In the genomic region with DNA sequence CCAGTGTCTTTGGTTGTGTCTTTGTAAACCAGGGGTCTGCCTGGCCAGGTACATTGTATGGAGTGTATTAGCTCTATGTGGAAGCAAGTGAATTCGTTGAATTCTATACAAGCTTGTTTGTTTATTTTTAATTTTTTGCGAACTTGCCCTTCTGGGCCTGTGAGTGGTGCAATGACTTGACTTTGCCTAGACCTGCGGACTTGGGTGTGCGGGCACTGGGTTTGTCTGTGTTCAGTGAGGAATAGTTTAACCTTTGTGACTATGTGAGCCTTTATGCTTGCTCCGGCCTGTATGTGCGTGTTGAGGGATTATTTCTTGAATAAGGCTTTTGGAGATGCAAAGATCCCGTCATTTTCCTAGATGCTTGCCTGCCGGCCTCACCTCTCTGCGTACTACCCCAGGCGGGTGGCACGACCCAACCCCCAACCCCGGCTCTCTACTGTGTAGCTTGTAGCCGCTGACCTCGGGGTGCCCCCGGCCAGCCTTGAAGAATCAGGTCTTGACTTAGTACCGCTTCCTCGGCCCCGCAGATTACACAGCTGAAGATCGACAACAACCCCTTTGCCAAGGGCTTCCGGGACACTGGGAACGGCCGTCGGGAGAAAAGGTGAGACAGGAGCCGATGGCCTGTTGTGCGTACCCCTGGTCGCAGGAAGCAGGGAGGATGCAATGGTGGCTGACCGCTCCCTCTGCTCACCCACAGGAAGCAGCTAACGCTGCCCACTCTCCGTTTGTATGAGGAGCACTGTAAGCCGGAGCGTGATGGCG, we compare ENCODE assay signal across 9 mouse cellular contexts. TPM values are rescaled to one million over a fixed set of nuclear protein-coding genes. Genes with fewer than 3 reads are reported as not detected.
DNase-seq lines count a peak whose midpoint lies in the region; ATAC-seq and TF ChIP-seq lines count a peak whose summit lies in the region.
"Had no signal": no experiment of that assay in that cellular context is flagged by ENCODE, and none has a peak within 500 bp of the region (broad histone marks: within the 10 kb centered on the region; RNA-seq: fewer than 3 reads in every experiment).

No protein-coding gene starts in this region.

- DNase-seq in kidney, adult 2 months: peak; percentile 42
- no peak for DNase-seq in kidney, adult 11 months
- DNase-seq in layer of hippocampus, postnatal 14 days (ENCODE audit: low spot score in 2 of 2): no peak
- DNase-seq in c-Kit-positive CD71-positive TER-119-positive erythroid progenitor cells, embryonic 14.5 days (ENCODE audit: low spot score): no peak
- DNase-seq in layer of hippocampus, adult 8-10 months (ENCODE audit: low spot score in 2 of 2): no peak

- H3K9me3 ChIP-seq in embryonic facial prominence, embryonic 13.5 days: no peaks in the 10 kb centered on the region
- no peaks in the 10 kb centered on the region for H3K9me3 ChIP-seq in kidney, embryonic 15.5 days (replicated peaks)
- H3K9me3 ChIP-seq in neural tube, embryonic 13.5 days: no peaks in the 10 kb centered on the region

- no peak for TF ChIP-seq POLR2A in kidney, adult 2 months (IDR thresholded peaks at IDR 0.05; ENCODE audit: low read depth, low read length)

- H3K36me3 ChIP-seq in kidney, adult 2 months (ENCODE audit: control insufficient read depth, insufficient read depth, low read length): peaks cover 4% of the 10 kb centered on the region; the same call in 1 of the 2 replicates
- H3K36me3 ChIP-seq in embryonic facial prominence, embryonic 13.5 days: peaks cover 42% of the 10 kb centered on the region
- H3K36me3 ChIP-seq in kidney, embryonic 15.5 days: peaks cover 9% of the 10 kb centered on the region; the same call in 1 of the 2 replicates
- no peaks in the 10 kb centered on the region for H3K36me3 ChIP-seq in neural tube, embryonic 13.5 days

- peak overlapping the region; percentile 59 for H3K4me3 ChIP-seq in kidney, adult 2 months (ENCODE audit: insufficient read depth, low read depth, low read length)
- peak overlapping the region; percentile 88 for H3K4me3 ChIP-seq in embryonic facial prominence, embryonic 13.5 days
- peak overlapping the region; percentile 75 for H3K4me3 ChIP-seq in kidney, embryonic 15.5 days (replicated peaks)
- peak overlapping the region; percentile 42 for H3K4me3 ChIP-seq in neural tube, embryonic 13.5 days

- WGBS in kidney, adult 2 months: 30% methylated on average over 32 of the region's 32 CpGs
- 4% methylated on average over 32 of the region's 32 CpGs for WGBS in embryonic facial prominence, embryonic 13.5 days
- 12% methylated on average over 32 of the region's 32 CpGs for WGBS in kidney, embryonic 15.5 days
- 2% methylated on average over 32 of the region's 32 CpGs for WGBS in neural tube, embryonic 13.5 days

- no peaks in the 10 kb centered on the region for H3K27me3 ChIP-seq in kidney, adult 2 months (replicated peaks; ENCODE audit: control insufficient read depth, insufficient read depth, low read length)
- H3K27me3 ChIP-seq in embryonic facial prominence, embryonic 13.5 days: peaks cover 46% of the 10 kb centered on the region
- H3K27me3 ChIP-seq in kidney, embryonic 15.5 days: peaks cover 90% of the 10 kb centered on the region
- H3K27me3 ChIP-seq in neural tube, embryonic 13.5 days: peaks cover 97% of the 10 kb centered on the region

- no peak for ATAC-seq in embryonic facial prominence, embryonic 13.5 days (ENCODE audit: insufficient number of reproducible peaks, insufficient read depth, low FRiP score, low TSS enrichment, low read depth)
- ATAC-seq in kidney, embryonic 15.5 days (replicated peaks; ENCODE audit: low FRiP score): no peak
- ATAC-seq in neural tube, embryonic 13.5 days (ENCODE audit: low read depth): no peak

- H3K4me1 ChIP-seq in kidney, adult 2 months (ENCODE audit: control insufficient read depth, insufficient read depth, low read length): no peaks in the 10 kb centered on the region
- peaks cover 41% of the 10 kb centered on the region for H3K4me1 ChIP-seq in embryonic facial prominence, embryonic 13.5 days
- peaks cover 65% of the 10 kb centered on the region for H3K4me1 ChIP-seq in kidney, embryonic 15.5 days
- peaks cover 48% of the 10 kb centered on the region for H3K4me1 ChIP-seq in neural tube, embryonic 13.5 days (replicated peaks)

- peak overlapping the region; percentile 100 for H3K9ac ChIP-seq in embryonic facial prominence, embryonic 13.5 days
- peak overlapping the region; percentile 87 for H3K9ac ChIP-seq in kidney, embryonic 15.5 days
- peak overlapping the region; percentile 38 for H3K9ac ChIP-seq in neural tube, embryonic 13.5 days

- no peak for TF ChIP-seq CTCF in kidney, adult 2 months (conservative IDR thresholded peaks at IDR 0.05; ENCODE audit: insufficient read depth, insufficient read length, low read depth, low read length)

- H3K4me2 ChIP-seq in embryonic facial prominence, embryonic 13.5 days: peak overlapping the region; percentile 86
- peak overlapping the region; percentile 92 for H3K4me2 ChIP-seq in kidney, embryonic 15.5 days
- H3K4me2 ChIP-seq in neural tube, embryonic 13.5 days: peak overlapping the region; percentile 60

- H3K27ac ChIP-seq in kidney, adult 2 months (ENCODE audit: insufficient read depth, low read depth, low read length): peak overlapping the region; percentile 88
- H3K27ac ChIP-seq in embryonic facial prominence, embryonic 13.5 days: peak overlapping the region; percentile 99
- H3K27ac ChIP-seq in kidney, embryonic 15.5 days: peak overlapping the region; percentile 92
- H3K27ac ChIP-seq in neural tube, embryonic 13.5 days (replicated peaks): no peak overlapping the region

RNA-seq across cellular contexts. Expression of a gene that starts 4.4 kb away (rescaled TPM):
- polyA plus RNA-seq in kidney, adult 2 months (2012; rRNA removed): 58.5 and 66.9 TPM in 2 replicates
- 14.2 and 14.5 TPM in 2 replicates for polyA plus RNA-seq in embryonic facial prominence, embryonic 13.5 days (2015; fragmentation: Nextera tagmentation; extraction: Ambion mirVana)
- polyA plus RNA-seq in kidney, embryonic 15.5 days (2015; fragmentation: Nextera tagmentation; extraction: Ambion mirVana): 11.2 and 11.4 TPM in 2 replicates
- polyA plus RNA-seq in neural tube, embryonic 13.5 days (2015; fragmentation: Nextera tagmentation; extraction: Ambion mirVana): 1.6 and 1.7 TPM in 2 replicates
- total RNA-seq in layer of hippocampus, postnatal 14 days (2021): 1 to 10 TPM; 2.7 to 3.3 TPM
- 1 to 10 TPM; 1.4 to 2.0 (median 1.7) TPM for total RNA-seq in layer of hippocampus, adult 8-10 months (2022)

RNA-seq across cellular contexts. Expression of a gene that starts 13.4 kb away (rescaled TPM):
- not detected in 2 replicates for polyA plus RNA-seq in kidney, adult 2 months (2012; rRNA removed)
- polyA plus RNA-seq in embryonic facial prominence, embryonic 13.5 days (2015; fragmentation: Nextera tagmentation; extraction: Ambion mirVana): not detected in 2 replicates
- polyA plus RNA-seq in kidney, embryonic 15.5 days (2015; fragmentation: Nextera tagmentation; extraction: Ambion mirVana): not detected in 2 replicates
- not detected in 2 replicates for polyA plus RNA-seq in neural tube, embryonic 13.5 days (2015; fragmentation: Nextera tagmentation; extraction: Ambion mirVana)
- not detected for total RNA-seq in layer of hippocampus, postnatal 14 days (2021)
- total RNA-seq in layer of hippocampus, adult 8-10 months (2022): not detected
- total RNA-seq: neutrophil, adult 5-6 weeks had no signal

RNA-seq across cellular contexts. Expression of a gene that starts 49.5 kb away (rescaled TPM):
- 0.08 TPM in 2 replicates for polyA plus RNA-seq in kidney, adult 2 months (2012; rRNA removed)
- polyA plus RNA-seq in embryonic facial prominence, embryonic 13.5 days (2015; fragmentation: Nextera tagmentation; extraction: Ambion mirVana): 3.0 and 3.1 TPM in 2 replicates
- 0.36 and 0.56 TPM in 2 replicates for polyA plus RNA-seq in kidney, embryonic 15.5 days (2015; fragmentation: Nextera tagmentation; extraction: Ambion mirVana)
- 0.25 and 0.59 TPM in 2 replicates for polyA plus RNA-seq in neural tube, embryonic 13.5 days (2015; fragmentation: Nextera tagmentation; extraction: Ambion mirVana)
- under 1 TPM; 0.24 to 0.53 TPM for total RNA-seq in layer of hippocampus, postnatal 14 days (2021)
- under 1 TPM; 0.11 to 0.17 (median 0.14) TPM for total RNA-seq in layer of hippocampus, adult 8-10 months (2022)
- total RNA-seq: neutrophil, adult 5-6 weeks had no signal

Comparison
In these comparisons a context has a peak if more than half of its experiments do, and no peak if none do; other contexts are left out.
1. H3K9ac ChIP-seq: peak in every context shown above with its lines; median percentile 100 in embryonic facial prominence, embryonic 13.5 days; 87 in kidney, embryonic 15.5 days; 38 in neural tube, embryonic 13.5 days.